Mouse (Mus musculus): ENCODE data around the gene Plekha1.

The Plekha1 gene

GRCm38 (mm10) chr7:130865613-130866591 is at the start of gene Plekha1:
Gene Plekha1 (plus strand): TSS chr7:130865756.
- DNase-seq (ENCODE audit: low spot score), result peak; percentile 90

GRCm38 (mm10) chr7:130816243-130816642 is 49.3 kb upstream of the Plekha1 start:
- DNase-seq (ENCODE audit: low spot score), result no peak

GRCm38 (mm10) chr7:130818813-130819212 is 46.7 kb upstream of the Plekha1 start:
- no peak for DNase-seq (ENCODE audit: low spot score)

GRCm38 (mm10) chr7:130819624-130820023 is 45.9 kb upstream of the Plekha1 start:
- DNase-seq (ENCODE audit: low spot score), result no peak

GRCm38 (mm10) chr7:130823992-130824391 is 41.6 kb upstream of the Plekha1 start:
- no peak for DNase-seq (ENCODE audit: low spot score)

- DNase-seq (ENCODE audit: low spot score), result no peak
These were observed 39.2 kb upstream of the Plekha1 start for GRCm38 (mm10) chr7:130826343-130826742.

GRCm38 (mm10) chr7:130827431-130827830 is 38.1 kb upstream of the Plekha1 start:
- peak; percentile 70 for DNase-seq (ENCODE audit: low spot score)

- no peak for DNase-seq (ENCODE audit: low spot score)
These were observed 37.6 kb upstream of the Plekha1 start for GRCm38 (mm10) chr7:130827844-130828403.

- DNase-seq (ENCODE audit: low spot score), result no peak
These were observed 37.1 kb upstream of the Plekha1 start for GRCm38 (mm10) chr7:130828475-130828874.

GRCm38 (mm10) chr7:130831586-130831985 is 34.0 kb upstream of the Plekha1 start:
- no peak for DNase-seq (ENCODE audit: low spot score)

GRCm38 (mm10) chr7:130834299-130834698 is 31.3 kb upstream of the Plekha1 start:
- peak; percentile 99 for DNase-seq (ENCODE audit: low spot score)

GRCm38 (mm10) chr7:130834958-130835861 is 30.3 kb upstream of the Plekha1 start:
- peak; percentile 28 for DNase-seq (ENCODE audit: low spot score)

- DNase-seq (ENCODE audit: low spot score), result no peak
These were observed 29.5 kb upstream of the Plekha1 start for GRCm38 (mm10) chr7:130836066-130836465.

- no peak for DNase-seq (ENCODE audit: low spot score)
These were observed 27.5 kb upstream of the Plekha1 start for GRCm38 (mm10) chr7:130837941-130838657.

- no peak for DNase-seq (ENCODE audit: low spot score)
These were observed 26.9 kb upstream of the Plekha1 start for GRCm38 (mm10) chr7:130838658-130839025.

- no peak for DNase-seq (ENCODE audit: low spot score)
These were observed 26.0 kb upstream of the Plekha1 start for GRCm38 (mm10) chr7:130839380-130840100.

GRCm38 (mm10) chr7:130847164-130847718 is 18.3 kb upstream of the Plekha1 start:
- no peak for DNase-seq (ENCODE audit: low spot score)

- no peak for DNase-seq (ENCODE audit: low spot score)
These were observed 10.8 kb upstream of the Plekha1 start for GRCm38 (mm10) chr7:130854684-130855292.

GRCm38 (mm10) chr7:130855681-130856080 is 9.9 kb upstream of the Plekha1 start:
- DNase-seq (ENCODE audit: low spot score), result peak; percentile 58

- DNase-seq (ENCODE audit: low spot score), result no peak
These were observed 7.6 kb upstream of the Plekha1 start for GRCm38 (mm10) chr7:130857973-130858372.

All from adipocyte (in vitro differentiated cells).